Mouse (Mus musculus) forebrain, embryonic 12.5 days (tissue): ENCODE measurements around the gene Olfr131. TPM values are rescaled to one million over a fixed set of nuclear protein-coding genes. Genes with fewer than 3 reads are reported as not detected.
"Not testable (repeated sequence)": the region's sequence is repeated elsewhere in the genome, so short reads cannot be mapped to it uniquely, and the experiment has no call there.

Source experiments
- ATAC-seq: fragments of 200-750 bp; cut with Nextera tagmentation; 2 replicates; pipeline ENCODE4 v1.8.0; 2017; ENCODE audit warnings: moderate TSS enrichment; ENCODE audit not compliant: low FRiP score
- H3K27ac ChIP-seq: fragments of 300-500 bp; sonication (generic); 2 replicates; pipeline ENCODE4 v1.5.1; 2016; ENCODE audit warnings: mild to moderate bottlenecking
- H3K27me3 ChIP-seq: fragments of 300-500 bp; sonication (generic); 2 replicates; pipeline ENCODE4 v1.6.1; 2016; ENCODE audit warnings: mild to moderate bottlenecking
- H3K36me3 ChIP-seq: fragments of 300-500 bp; sonication (generic); replicated peaks from 2 replicates; pipeline ENCODE4 v1.6.1; 2016; ENCODE audit warnings: mild to moderate bottlenecking
- H3K4me1 ChIP-seq: fragments of 300-500 bp; sonication (generic); 2 replicates; pipeline ENCODE4 v1.6.1; 2016
- H3K4me2 ChIP-seq: fragments of 300-500 bp; sonication (generic); 2 replicates; pipeline ENCODE4 v1.6.1; 2016; ENCODE audit warnings: mild to moderate bottlenecking, moderate library complexity
- H3K4me3 ChIP-seq: fragments of 300-500 bp; sonication (generic); replicated peaks from 2 replicates; pipeline ENCODE4 v1.5.1; 2016; ENCODE audit warnings: mild to moderate bottlenecking
- H3K9ac ChIP-seq: fragments of 300-500 bp; sonication (generic); 2 replicates; pipeline ENCODE4 v1.6.1; 2016; ENCODE audit warnings: mild to moderate bottlenecking
- H3K9me3 ChIP-seq: fragments of 300-500 bp; sonication (generic); 2 replicates; pipeline ENCODE4 v1.6.1; 2016
- WGBS: fragments of 180-500 bp; shearing (Covaris S2); methylation state at CpG from one replicate; pipeline ENCODE4 v1.1.7; 2016; 5-methylcytosine and 5-hydroxymethylcytosine counted together
- polyA plus RNA-seq: library from polyadenylated mRNA; unstranded; fragments of >200 nt; fragmentation: Nextera tagmentation; extraction: Ambion mirVana; gene quantifications from 2 replicates; pipeline ENCODE4 v1.2.1, GENCODE M21; 2016

Gene Olfr131
- polyA plus RNA-seq, result not detected in 2 replicates

DNA sequence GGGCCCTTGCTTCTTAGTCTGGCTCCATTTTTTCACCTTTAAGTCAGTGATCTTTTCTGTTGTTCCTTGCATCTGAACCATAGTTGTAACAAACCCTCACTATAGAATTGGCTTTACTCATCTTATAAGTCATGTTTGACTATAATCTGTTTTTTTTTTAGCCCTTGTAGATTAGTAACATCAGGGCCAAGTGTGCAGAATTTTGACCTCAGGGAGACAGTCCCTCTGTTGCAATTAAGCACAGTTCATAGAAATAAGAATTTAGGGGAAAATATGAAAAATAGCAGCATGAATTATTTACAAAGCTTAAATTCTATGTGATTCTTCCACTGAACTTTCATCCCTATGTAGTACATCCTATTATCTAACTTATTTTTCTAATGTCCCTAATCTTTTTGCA, at the start of gene Olfr131:
Olfr131 (minus strand) TSS at position 101 of the 400 bp plus-strand sequence.
- no peaks in the 10 kb centered on the region for H3K9me3 ChIP-seq
- H3K4me3 ChIP-seq, result no peak within 1 kb of the TSS
- H3K36me3 ChIP-seq, result no peaks in the 10 kb centered on the region
- ATAC-seq, result no peak
- no peak within 1 kb of the TSS for H3K27ac ChIP-seq
- H3K27me3 ChIP-seq, result no peaks in the 10 kb centered on the region
- H3K4me2 ChIP-seq, result no peak within 1 kb of the TSS
- H3K4me1 ChIP-seq, result no peaks in the 10 kb centered on the region
- H3K9ac ChIP-seq, result no peak within 1 kb of the TSS

DNA sequence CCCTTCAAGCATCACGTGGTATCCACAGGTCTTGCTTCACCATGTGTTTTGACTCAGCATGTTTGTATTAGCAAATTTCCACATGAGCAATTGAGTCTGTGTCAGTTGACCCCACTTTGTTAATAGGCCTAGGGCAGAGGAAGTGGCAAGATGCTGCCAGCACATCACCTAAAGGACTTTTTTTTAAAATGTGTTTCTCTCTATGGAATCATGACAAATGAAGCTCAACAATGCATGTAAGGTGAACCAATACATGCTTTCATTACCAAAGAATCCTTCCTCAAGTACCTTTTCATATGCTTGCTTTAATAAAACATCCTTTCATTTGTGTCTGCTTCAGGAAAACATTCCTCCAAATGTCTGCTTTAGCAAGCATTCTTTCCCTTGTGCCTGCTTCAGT, 45.9 kb upstream of the Olfr131 start, which contains the start of gene Olfr132:
Olfr132 (minus strand) TSS at position 101 of the 400 bp plus-strand sequence.
- Histone ChIP-seq H3K27me3 (no peaks in the 10 kb centered on the region), H3K9me3 (no peaks in the 10 kb centered on the region), H3K4me1 (no peaks in the 10 kb centered on the region), H3K36me3 (no peaks in the 10 kb centered on the region), H3K9ac (no peak within 1 kb of the TSS), H3K4me3 (no peak within 1 kb of the TSS), H3K4me2 (no peak within 1 kb of the TSS), H3K27ac (no peak within 1 kb of the TSS)
- WGBS, result 76% methylated on average over 1 of the region's 1 CpGs
- ATAC-seq, result no peak

DNA sequence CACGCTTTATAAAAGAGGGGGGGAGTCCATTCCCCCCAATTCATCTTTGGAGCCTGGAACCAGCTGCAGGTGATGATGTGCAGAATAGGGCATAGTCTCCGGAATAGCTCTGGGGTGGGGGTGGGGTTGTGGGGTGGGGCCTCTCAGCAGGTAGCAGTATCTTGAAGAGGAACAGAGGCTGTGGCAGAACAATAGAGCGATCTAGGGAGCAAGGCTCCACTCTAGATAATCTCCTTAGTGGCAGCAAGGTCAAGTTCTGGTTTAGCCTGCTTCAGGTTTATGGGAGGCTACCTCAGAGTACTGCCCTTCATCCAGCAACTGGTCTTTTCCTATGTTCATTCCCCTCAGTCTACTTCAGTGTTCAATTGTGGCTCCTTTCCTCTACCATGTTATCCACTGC, 36.9 kb upstream of the Olfr131 start:
- ATAC-seq, H3K27ac ChIP-seq, H3K27me3 ChIP-seq, H3K9ac ChIP-seq, H3K9me3 ChIP-seq, H3K4me1 ChIP-seq, H3K4me3 ChIP-seq, H3K4me2 ChIP-seq, H3K36me3 ChIP-seq: not testable (repeated sequence)
- 60% methylated on average over 3 of the region's 3 CpGs for WGBS

DNA sequence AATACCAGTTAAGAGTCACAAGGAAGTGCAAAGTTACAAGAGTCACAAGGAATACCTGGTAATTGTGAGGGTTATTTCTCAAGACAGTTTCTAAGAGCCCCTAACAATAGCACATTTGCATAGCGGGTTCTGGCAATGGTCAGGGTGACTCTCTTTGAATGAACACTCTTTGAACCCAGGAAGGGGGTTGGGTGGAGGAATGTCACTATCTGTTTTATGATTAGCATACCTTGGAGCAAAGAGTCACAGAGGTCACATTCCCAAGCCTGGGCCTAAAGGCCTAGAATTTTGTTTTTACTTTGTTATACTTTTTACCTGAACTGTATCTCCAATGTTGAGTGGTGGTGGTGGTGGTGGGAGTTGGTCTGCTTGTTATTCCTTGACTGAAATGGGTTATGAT, 35.7 kb upstream of the Olfr131 start:
- H3K4me1 ChIP-seq, H3K9ac ChIP-seq, H3K4me2 ChIP-seq, H3K27me3 ChIP-seq, H3K4me3 ChIP-seq, H3K27ac ChIP-seq, H3K36me3 ChIP-seq, ATAC-seq, H3K9me3 ChIP-seq: not testable (repeated sequence)
- WGBS, result 100% methylated on average over 1 of the region's 1 CpGs

DNA sequence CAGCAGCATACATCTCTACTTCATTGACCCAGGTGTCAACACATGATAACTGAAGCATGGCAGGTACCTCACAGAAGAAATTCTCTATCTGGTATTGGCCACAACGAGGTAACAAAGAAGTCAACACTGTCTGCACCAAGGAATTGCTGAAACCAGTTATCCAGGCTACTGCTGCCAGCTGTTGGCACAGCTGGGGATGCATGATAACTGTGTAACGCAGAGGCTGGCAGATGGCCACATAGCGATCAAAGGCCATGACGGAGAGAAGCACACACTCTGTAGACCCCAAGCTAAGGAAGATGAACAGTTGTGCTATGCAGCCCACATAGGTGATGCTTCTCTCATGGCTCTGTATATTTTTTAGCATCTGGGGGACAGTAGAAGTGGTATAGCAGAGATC, 6.1 kb downstream of the Olfr131 start:
- 93% methylated on average over 4 of the region's 4 CpGs for WGBS
- no peak overlapping the region for H3K4me3 ChIP-seq
- ATAC-seq, result no peak

DNA sequence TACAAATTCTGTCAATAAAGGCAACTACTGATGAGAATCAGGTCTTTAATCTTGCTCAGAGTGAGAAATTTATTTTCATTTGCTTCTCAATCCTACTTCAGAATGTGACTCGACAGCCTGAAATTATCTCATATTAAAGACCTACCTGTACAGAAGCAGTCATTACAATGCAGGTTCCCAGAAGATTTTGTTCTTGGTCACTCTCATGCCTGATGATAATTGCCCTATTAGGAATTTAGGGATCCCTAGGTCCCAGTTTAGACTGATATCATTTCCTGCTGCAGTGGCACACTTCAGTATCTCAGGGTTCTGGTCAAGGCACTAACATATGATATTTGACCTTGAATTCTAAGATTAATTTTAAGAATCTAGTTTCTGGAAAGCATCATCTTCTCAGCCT, 24.9 kb downstream of the Olfr131 start, which contains the start of gene Olfr130:
Olfr130 (plus strand) TSS at position 301 of the 400 bp plus-strand sequence.
- Histone ChIP-seq H3K27me3 (no peaks in the 10 kb centered on the region), H3K4me3 (no peak within 1 kb of the TSS), H3K9me3 (no peaks in the 10 kb centered on the region), H3K4me2 (no peak within 1 kb of the TSS), H3K36me3 (no peaks in the 10 kb centered on the region), H3K27ac (no peak within 1 kb of the TSS), H3K9ac (no peak within 1 kb of the TSS), H3K4me1 (no peaks in the 10 kb centered on the region)
- no peak for ATAC-seq
- WGBS, result 93% methylated on average over 1 of the region's 1 CpGs

More for the DNA sequence above, 6.1 kb downstream of the Olfr131 start:
- no peak overlapping the region for H3K27ac ChIP-seq
- no peaks in the 10 kb centered on the region for H3K27me3 ChIP-seq
- H3K36me3 ChIP-seq, result no peaks in the 10 kb centered on the region
- no peaks in the 10 kb centered on the region for H3K4me1 ChIP-seq
- H3K9ac ChIP-seq, result no peak overlapping the region
- no peak overlapping the region for H3K4me2 ChIP-seq
- no peaks in the 10 kb centered on the region for H3K9me3 ChIP-seq

DNA sequence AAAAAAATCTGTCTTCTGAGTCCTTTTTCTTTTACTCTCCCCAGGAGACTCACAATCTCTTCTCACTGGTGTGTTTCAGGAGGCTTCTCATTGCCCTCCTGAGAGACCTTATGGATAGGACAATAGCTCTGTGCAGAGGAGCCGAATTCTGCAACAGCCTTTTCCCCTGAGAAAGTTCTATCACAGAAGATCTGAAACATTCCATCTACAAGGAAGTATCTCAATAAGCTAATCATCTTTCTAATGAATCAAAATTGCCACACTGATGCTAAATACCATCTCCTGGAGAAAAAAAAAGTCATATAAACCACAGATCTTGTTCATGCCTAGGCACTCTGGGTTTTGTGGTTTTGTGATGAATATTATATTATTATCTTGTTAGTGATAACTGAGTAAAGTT, 28.5 kb downstream of the Olfr131 start, which contains the start of gene Olfr129:
Olfr129 (minus strand) TSS at position 101 of the 400 bp plus-strand sequence.
- Histone ChIP-seq H3K4me2 (no peak within 1 kb of the TSS), H3K9me3 (no peaks in the 10 kb centered on the region), H3K27ac (no peak within 1 kb of the TSS), H3K9ac (no peak within 1 kb of the TSS), H3K36me3 (no peaks in the 10 kb centered on the region), H3K27me3 (no peaks in the 10 kb centered on the region), H3K4me1 (no peaks in the 10 kb centered on the region), H3K4me3 (no peak within 1 kb of the TSS)
- no peak for ATAC-seq
- WGBS, result 74% methylated on average over 1 of the region's 1 CpGs

Other genes with a start within 250 kb of the Olfr131 start
- gene Olfr126, start 241.2 kb downstream of the Olfr131 start, polyA plus RNA-seq, result not detected in 2 replicates
- not detected in 2 replicates for gene Olfr127, start 188.3 kb downstream of the Olfr131 start, polyA plus RNA-seq
- not detected in 2 replicates for gene Olfr128, start 168.1 kb downstream of the Olfr131 start, polyA plus RNA-seq
- gene Olfr761, start 135.6 kb downstream of the Olfr131 start, polyA plus RNA-seq, result not detected in 2 replicates
- gene Olfr129, start 28.6 kb downstream of the Olfr131 start, polyA plus RNA-seq, result 0.05 TPM in 1 of 2 replicates, not detected in the other
- not detected in 2 replicates for gene Olfr130, start 24.8 kb downstream of the Olfr131 start, polyA plus RNA-seq
- gene Olfr132, start 45.8 kb upstream of the Olfr131 start, polyA plus RNA-seq, result not detected in 2 replicates
- gene Olfr133, start 56.6 kb upstream of the Olfr131 start, polyA plus RNA-seq, result not detected in 2 replicates
- gene Olfr134, start 82.7 kb upstream of the Olfr131 start, polyA plus RNA-seq, result not detected in 2 replicates
- not detected in 2 replicates for gene Olfr135, start 115.6 kb upstream of the Olfr131 start, polyA plus RNA-seq
- gene Olfr138, start 172.3 kb upstream of the Olfr131 start, polyA plus RNA-seq, result not detected in 2 replicates
- gene Olfr137, start 218.9 kb upstream of the Olfr131 start, polyA plus RNA-seq, result not detected in 2 replicates
- not detected in 2 replicates for gene Olfr136, start 241.1 kb upstream of the Olfr131 start, polyA plus RNA-seq